Mouse (Mus musculus): ENCODE data around the gene Akt3. TPM values are rescaled to one million over a fixed set of nuclear protein-coding genes. Genes with fewer than 3 reads are reported as not detected.

Akt3 gene
- total RNA-seq, 1 experiment, result 8.4 TPM

DNA sequence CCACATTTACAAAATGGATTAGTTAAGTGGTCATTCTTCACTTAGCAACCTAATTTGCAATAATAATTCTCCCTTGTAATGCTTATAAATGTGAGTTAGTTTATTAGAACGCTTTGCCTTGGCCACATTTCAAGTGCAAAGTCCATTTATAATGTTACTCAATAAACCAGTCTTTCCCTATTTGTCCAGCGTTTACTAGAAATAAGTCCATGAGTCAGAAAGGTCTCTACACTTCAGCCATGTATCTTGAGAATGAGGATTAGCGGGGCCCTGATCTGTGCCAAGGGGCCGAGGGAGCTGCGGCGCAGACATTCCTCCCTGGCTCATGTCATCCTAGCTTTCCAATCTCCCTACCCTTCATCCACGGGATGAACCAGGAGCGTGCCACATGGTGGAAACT lies 275.3 kb downstream of the Akt3 start:
- in situ Hi-C loops (cut with MboI; ENCODE audit: low sequenced_read_pairs in 2 of 2, unreplicated experiment in 2 of 2), result no loop called here
- H3K4me3 ChIP-seq (ENCODE audit: insufficient read depth in 1 of 2, low read depth in 1 of 2, low read length in 2 of 2, poor library complexity in 1 of 2, severe bottlenecking in 1 of 2), result no peak overlapping the region
- H3K9me3 ChIP-seq (ENCODE audit: control insufficient read depth, insufficient read depth, low read depth, low read length), result no peaks in the 10 kb centered on the region
- DNase-seq (ENCODE audit: low read depth, low spot score), result no peak
- H3K27ac ChIP-seq (ENCODE audit: insufficient read depth, low read depth, low read length, poor library complexity, severe bottlenecking), result no peak overlapping the region
- TF ChIP-seq ZC3H11A (IDR thresholded peaks at IDR 0.05; ENCODE audit: borderline replicate concordance, low read depth, low read length), result no peak
- TF ChIP-seq ZNF384 (IDR thresholded peaks at IDR 0.05; ENCODE audit: low read depth, low read length), result no peak
- TF ChIP-seq CHD2 (IDR thresholded peaks at IDR 0.05; ENCODE audit: low read depth, low read length), result no peak
- TF ChIP-seq HCFC1 (IDR thresholded peaks at IDR 0.05; ENCODE audit: borderline replicate concordance, insufficient read depth, low read length), result no peak
- no peak for TF ChIP-seq MAFK (IDR thresholded peaks at IDR 0.05; ENCODE audit: insufficient read depth, low read depth, low read length)
- H3K36me3 ChIP-seq (ENCODE audit: control insufficient read depth, insufficient read depth, low read length, poor library complexity, severe bottlenecking), result no peaks in the 10 kb centered on the region; the same call in 1 of the 2 replicates
- H3K4me1 ChIP-seq (ENCODE audit: control insufficient read depth in 2 of 2, insufficient read depth in 2 of 2, low read length in 2 of 2, poor library complexity in 1 of 2), result peaks cover 0 to 2% of the 10 kb centered on the region in 2 experiments; a peak in 1 of 4 replicates
- no peak overlapping the region for H3K9ac ChIP-seq (ENCODE audit: insufficient read depth, low read depth, low read length, poor library complexity, severe bottlenecking)

DNA sequence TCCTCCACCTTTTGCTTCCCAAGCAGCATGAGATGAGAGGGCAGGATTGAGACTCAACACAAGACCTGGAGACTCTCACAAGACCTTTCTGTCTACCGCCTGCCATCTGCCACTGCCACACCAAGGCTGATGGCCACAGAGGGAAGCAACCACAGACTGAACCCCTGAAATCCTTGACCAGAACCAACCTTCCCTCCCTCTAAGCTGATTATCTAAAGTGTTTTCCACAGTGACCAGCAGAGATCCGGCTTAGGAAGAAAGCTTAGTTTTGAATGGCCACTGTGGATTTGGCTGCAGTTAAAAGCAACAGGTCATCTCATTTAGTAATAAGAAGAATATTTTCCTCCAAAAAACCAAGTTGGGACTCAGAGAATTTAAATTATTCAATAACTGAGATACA lies 276.5 kb downstream of the Akt3 start:
- Histone ChIP-seq H3K36me3 (ENCODE audit: control insufficient read depth, insufficient read depth, low read length, poor library complexity, severe bottlenecking) (no peaks in the 10 kb centered on the region; the same call in 1 of the 2 replicates), H3K4me3 (ENCODE audit: insufficient read depth in 1 of 2, low read depth in 1 of 2, low read length in 2 of 2, poor library complexity in 1 of 2, severe bottlenecking in 1 of 2) (no peak overlapping the region), H3K9ac (ENCODE audit: insufficient read depth, low read depth, low read length, poor library complexity, severe bottlenecking) (no peak overlapping the region), H3K9me3 (ENCODE audit: control insufficient read depth, insufficient read depth, low read depth, low read length) (no peaks in the 10 kb centered on the region), H3K27ac (ENCODE audit: insufficient read depth, low read depth, low read length, poor library complexity, severe bottlenecking) (no peak overlapping the region), H3K4me1 (ENCODE audit: control insufficient read depth in 2 of 2, insufficient read depth in 2 of 2, low read length in 2 of 2, poor library complexity in 1 of 2) (peaks cover 0 to 2% of the 10 kb centered on the region in 2 experiments; a peak in 1 of 4 replicates)
- in situ Hi-C loops (cut with MboI; ENCODE audit: low sequenced_read_pairs in 2 of 2, unreplicated experiment in 2 of 2), result no loop called here
- DNase-seq (ENCODE audit: low read depth, low spot score), result no peak
- no peak for TF ChIP-seq ZC3H11A (IDR thresholded peaks at IDR 0.05; ENCODE audit: borderline replicate concordance, low read depth, low read length)
- no peak for TF ChIP-seq HCFC1 (IDR thresholded peaks at IDR 0.05; ENCODE audit: borderline replicate concordance, insufficient read depth, low read length)
- no peak for TF ChIP-seq CHD2 (IDR thresholded peaks at IDR 0.05; ENCODE audit: low read depth, low read length)
- TF ChIP-seq ZNF384 (IDR thresholded peaks at IDR 0.05; ENCODE audit: low read depth, low read length), result no peak
- TF ChIP-seq MAFK (IDR thresholded peaks at IDR 0.05; ENCODE audit: insufficient read depth, low read depth, low read length), result no peak

DNA sequence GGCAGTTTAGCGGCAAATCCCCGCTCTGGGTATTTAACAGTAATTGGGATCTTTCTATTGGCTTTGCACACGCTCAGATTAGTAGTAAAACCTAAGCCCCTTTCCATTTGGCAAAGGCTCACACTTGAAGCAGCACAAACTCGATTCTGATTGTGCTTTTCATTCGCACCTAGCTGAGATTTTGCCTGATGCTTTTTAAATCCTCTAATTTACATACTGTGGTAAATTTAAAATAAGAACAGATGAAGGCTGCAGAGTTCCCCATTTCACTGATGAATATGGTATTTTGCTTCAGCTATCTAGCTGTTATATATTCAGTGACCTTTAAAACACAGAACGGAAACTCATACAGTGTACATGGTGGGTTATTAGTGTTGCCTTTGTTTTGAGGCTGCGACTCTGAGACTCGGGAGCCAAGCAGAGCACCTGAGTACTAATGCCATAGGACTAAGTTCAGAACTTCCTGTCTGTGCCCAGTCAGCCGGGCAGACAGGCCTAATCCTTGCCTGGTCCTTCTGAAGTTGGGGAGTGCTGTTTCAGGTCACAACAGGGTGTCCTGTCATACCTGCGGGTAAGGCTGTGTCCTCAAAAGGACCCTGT lies 277.1 kb downstream of the Akt3 start:
- TF ChIP-seq CHD2 (IDR thresholded peaks at IDR 0.05; ENCODE audit: low read depth, low read length), result no peak
- no peak for TF ChIP-seq ZNF384 (IDR thresholded peaks at IDR 0.05; ENCODE audit: low read depth, low read length)
- no peak for TF ChIP-seq MAFK (IDR thresholded peaks at IDR 0.05; ENCODE audit: insufficient read depth, low read depth, low read length)
- no peak for TF ChIP-seq ZC3H11A (IDR thresholded peaks at IDR 0.05; ENCODE audit: borderline replicate concordance, low read depth, low read length)
- TF ChIP-seq HCFC1 (IDR thresholded peaks at IDR 0.05; ENCODE audit: borderline replicate concordance, insufficient read depth, low read length), result no peak
- H3K36me3 ChIP-seq (ENCODE audit: control insufficient read depth, insufficient read depth, low read length, poor library complexity, severe bottlenecking), result no peaks in the 10 kb centered on the region; the same call in 1 of the 2 replicates
- H3K9ac ChIP-seq (ENCODE audit: insufficient read depth, low read depth, low read length, poor library complexity, severe bottlenecking), result no peak overlapping the region
- H3K27ac ChIP-seq (ENCODE audit: insufficient read depth, low read depth, low read length, poor library complexity, severe bottlenecking), result no peak overlapping the region
- H3K4me1 ChIP-seq (ENCODE audit: control insufficient read depth in 2 of 2, insufficient read depth in 2 of 2, low read length in 2 of 2, poor library complexity in 1 of 2), result peaks cover 0 to 2% of the 10 kb centered on the region in 2 experiments; a peak in 1 of 4 replicates
- no peak overlapping the region for H3K4me3 ChIP-seq (ENCODE audit: insufficient read depth in 1 of 2, low read depth in 1 of 2, low read length in 2 of 2, poor library complexity in 1 of 2, severe bottlenecking in 1 of 2)
- in situ Hi-C loops (cut with MboI; ENCODE audit: low sequenced_read_pairs in 2 of 2, unreplicated experiment in 2 of 2), result no loop called here
- H3K9me3 ChIP-seq (ENCODE audit: control insufficient read depth, insufficient read depth, low read depth, low read length), result no peaks in the 10 kb centered on the region
- no peak for DNase-seq (ENCODE audit: low read depth, low spot score)

DNA sequence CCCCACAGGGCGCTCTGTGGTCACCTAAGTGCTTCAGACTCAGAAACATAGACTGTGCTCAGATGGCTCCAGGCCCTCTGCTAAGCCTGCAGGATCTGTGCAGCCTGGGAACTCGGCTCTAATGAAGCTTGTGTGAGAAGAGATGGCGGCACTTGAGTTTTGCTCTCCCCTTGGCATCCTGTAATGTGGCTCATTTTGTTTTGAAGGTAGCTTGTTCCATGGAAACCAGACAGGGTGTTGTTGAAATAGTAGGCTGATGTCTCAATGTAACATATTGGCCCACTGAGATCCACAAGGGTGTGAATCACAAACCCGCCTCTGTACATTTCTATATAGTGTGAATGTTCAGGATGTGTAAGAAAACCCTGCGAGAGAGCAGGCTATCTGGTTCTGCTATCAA lies 277.9 kb downstream of the Akt3 start:
- Histone ChIP-seq H3K4me1 (ENCODE audit: control insufficient read depth in 2 of 2, insufficient read depth in 2 of 2, low read length in 2 of 2, poor library complexity in 1 of 2) (peaks cover 0 to 2% of the 10 kb centered on the region in 2 experiments; a peak in 1 of 4 replicates), H3K9ac (ENCODE audit: insufficient read depth, low read depth, low read length, poor library complexity, severe bottlenecking) (no peak overlapping the region), H3K27ac (ENCODE audit: insufficient read depth, low read depth, low read length, poor library complexity, severe bottlenecking) (no peak overlapping the region), H3K36me3 (ENCODE audit: control insufficient read depth, insufficient read depth, low read length, poor library complexity, severe bottlenecking) (no peaks in the 10 kb centered on the region; the same call in 1 of the 2 replicates), H3K9me3 (ENCODE audit: control insufficient read depth, insufficient read depth, low read depth, low read length) (no peaks in the 10 kb centered on the region), H3K4me3 (ENCODE audit: insufficient read depth in 1 of 2, low read depth in 1 of 2, low read length in 2 of 2, poor library complexity in 1 of 2, severe bottlenecking in 1 of 2) (no peak overlapping the region)
- DNase-seq (ENCODE audit: low read depth, low spot score), result no peak
- in situ Hi-C loops (cut with MboI; ENCODE audit: low sequenced_read_pairs in 2 of 2, unreplicated experiment in 2 of 2), result no loop called here
- TF ChIP-seq ZNF384 (IDR thresholded peaks at IDR 0.05; ENCODE audit: low read depth, low read length) (no peak), ZC3H11A (IDR thresholded peaks at IDR 0.05; ENCODE audit: borderline replicate concordance, low read depth, low read length) (no peak), CHD2 (IDR thresholded peaks at IDR 0.05; ENCODE audit: low read depth, low read length) (no peak), MAFK (IDR thresholded peaks at IDR 0.05; ENCODE audit: insufficient read depth, low read depth, low read length) (no peak), HCFC1 (IDR thresholded peaks at IDR 0.05; ENCODE audit: borderline replicate concordance, insufficient read depth, low read length) (no peak)
